Mouse (Mus musculus) MEL (cell line): ENCODE data around the gene Hace1.

ENCODE experiments used
- CTCF ChIP-seq, 3 experiments: IDR thresholded peaks in 2 of 3; conservative IDR thresholded peaks in 1 of 3; 2 replicates each; pipeline ENCODE4 v1.5.1; 2011 to 2012; ENCODE audit warnings: low read length in 3 of 3, low read depth in 2 of 3, mild to moderate bottlenecking in 2 of 3, improper control_type of control experiment in 1 of 3, inconsistent platforms in 1 of 3, mixed read lengths in 1 of 3, moderate library complexity in 1 of 3; ENCODE audit not compliant: control insufficient read depth in 1 of 3, insufficient read depth in 1 of 3, poor library complexity in 1 of 3, severe bottlenecking in 1 of 3
- EP300 ChIP-seq, 2 experiments: IDR thresholded peaks; 2 replicates each; pipeline ENCODE4 v1.6.1; 2011; ENCODE audit warnings: improper control_type of control experiment in 2 of 2, low read length in 2 of 2, low read depth in 1 of 2, mild to moderate bottlenecking in 1 of 2
- NELFE ChIP-seq: IDR thresholded peaks from 2 replicates; pipeline ENCODE4 v1.6.1; 2011; ENCODE audit warnings: low read depth, low read length, improper control_type of control experiment
- POLR2A ChIP-seq, 2 experiments: IDR thresholded peaks; 2 replicates each; pipeline ENCODE4 v1.6.1; 2011 to 2012; ENCODE audit warnings: low read length in 2 of 2, mild to moderate bottlenecking in 2 of 2, control low read depth in 1 of 2, improper control_type of control experiment in 1 of 2, low read depth in 1 of 2, moderate library complexity in 1 of 2; ENCODE audit not compliant: control insufficient read depth in 1 of 2, insufficient read depth in 1 of 2, poor library complexity in 1 of 2
- POLR2AphosphoS2 ChIP-seq: IDR thresholded peaks from 2 replicates; pipeline ENCODE4 v1.6.1; 2011; ENCODE audit warnings: low read length, improper control_type of control experiment
- TAL1 ChIP-seq: IDR thresholded peaks from 2 replicates; pipeline ENCODE4 v1.6.1; 2012; ENCODE audit warnings: mild to moderate bottlenecking, inconsistent platforms, low read length, moderate library complexity, mixed read lengths

GRCm38 (mm10) chr10:45583310-45583709, 5.7 kb downstream of the Hace1 start:
- TF ChIP-seq CTCF (IDR thresholded peaks at IDR 0.05 in 2 of 3, conservative IDR thresholded peaks at IDR 0.05 in 1 of 3; ENCODE audit: control insufficient read depth in 1 of 3, insufficient read depth in 1 of 3, low read depth in 2 of 3, low read length in 3 of 3, poor library complexity in 1 of 3, severe bottlenecking in 1 of 3) (no peak), NELFE (no peak), POLR2AphosphoS2 (no peak), POLR2A (IDR thresholded peaks at IDR 0.05; ENCODE audit: control insufficient read depth in 1 of 2, insufficient read depth in 1 of 2, low read depth in 1 of 2, low read length in 2 of 2, poor library complexity in 1 of 2) (no peak), EP300 (IDR thresholded peaks at IDR 0.05; ENCODE audit: low read depth in 1 of 2, low read length in 2 of 2) (no peak), TAL1 (no peak)
